ENCODE assay signal across 10 mouse cellular contexts in the genomic region with DNA sequence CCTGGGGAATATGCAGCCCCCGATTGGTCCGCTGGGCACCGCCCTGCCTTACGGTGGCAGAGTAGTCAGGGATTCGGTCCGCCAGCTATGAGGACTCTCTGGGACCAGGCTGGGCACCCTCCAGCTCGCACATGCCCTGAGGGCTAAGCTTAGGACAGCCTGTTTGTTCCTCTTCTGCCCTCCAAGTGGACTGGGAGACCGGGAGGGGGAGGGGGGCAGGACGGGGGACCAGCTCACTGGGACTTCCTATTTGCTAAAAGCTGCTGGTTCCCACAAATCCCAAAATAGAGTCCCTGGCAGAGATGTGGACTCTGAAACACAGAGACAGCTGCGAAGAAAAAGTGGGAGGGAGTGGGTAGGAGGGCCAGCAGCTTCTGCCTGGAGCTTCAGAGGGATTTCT.
DNase-seq lines count a peak whose midpoint lies in the region; ATAC-seq lines count a peak whose summit lies in the region.
"Had no signal": no experiment of that assay in that cellular context is flagged by ENCODE, and none has a peak within 500 bp of the region (broad histone marks: within the 10 kb centered on the region; RNA-seq: fewer than 3 reads in every experiment).

No protein-coding gene starts in this region.

- no peak overlapping the region for H3K9ac ChIP-seq in lung, embryonic 16.5 days (ENCODE audit: low read length)
- H3K9ac ChIP-seq in hindbrain, embryonic 11.5 days (ENCODE audit: low read depth, low read length), result no peak overlapping the region
- H3K9ac ChIP-seq: hindbrain, embryonic 15.5 days; neural tube, embryonic 12.5 days had no signal

- no peak overlapping the region for H3K4me3 ChIP-seq in lung, embryonic 16.5 days (ENCODE audit: low read length)
- no peak overlapping the region for H3K4me3 ChIP-seq in hindbrain, embryonic 11.5 days (ENCODE audit: low read depth, low read length)
- H3K4me3 ChIP-seq: hindbrain, embryonic 15.5 days; neural tube, embryonic 12.5 days had no signal

- WGBS in lung, embryonic 16.5 days, result 60% methylated on average over 10 of the region's 10 CpGs
- WGBS in hindbrain, embryonic 11.5 days, result 81% methylated on average over 10 of the region's 10 CpGs

- H3K36me3 ChIP-seq in lung, embryonic 16.5 days (ENCODE audit: control insufficient read depth, insufficient read depth, low read length), result no peaks in the 10 kb centered on the region
- H3K36me3 ChIP-seq in hindbrain, embryonic 11.5 days (ENCODE audit: control insufficient read depth, insufficient read depth, low read length), result no peaks in the 10 kb centered on the region
- H3K36me3 ChIP-seq: hindbrain, embryonic 15.5 days; neural tube, embryonic 12.5 days had no signal

- no peaks in the 10 kb centered on the region for H3K27me3 ChIP-seq in lung, embryonic 16.5 days (ENCODE audit: control insufficient read depth, insufficient read depth, low read depth, low read length)
- no peaks in the 10 kb centered on the region for H3K27me3 ChIP-seq in hindbrain, embryonic 11.5 days (ENCODE audit: control insufficient read depth, insufficient read depth, low read length)
- H3K27me3 ChIP-seq: hindbrain, embryonic 15.5 days; neural tube, embryonic 12.5 days had no signal

- H3K27ac ChIP-seq in lung, embryonic 16.5 days (ENCODE audit: low read length), result peak overlapping the region; percentile 7; the same call in 1 of the 2 replicates
- H3K27ac ChIP-seq in hindbrain, embryonic 11.5 days (ENCODE audit: low read depth, low read length), result no peak overlapping the region
- H3K27ac ChIP-seq: hindbrain, embryonic 15.5 days; neural tube, embryonic 12.5 days had no signal

- no peaks in the 10 kb centered on the region; the same call in 1 of the 2 replicates for H3K4me1 ChIP-seq in lung, embryonic 16.5 days (replicated peaks; ENCODE audit: control insufficient read depth, insufficient read depth, low read length)
- no peaks in the 10 kb centered on the region for H3K4me1 ChIP-seq in hindbrain, embryonic 11.5 days (replicated peaks; ENCODE audit: control insufficient read depth, insufficient read depth, low read length)
- H3K4me1 ChIP-seq: hindbrain, embryonic 15.5 days; neural tube, embryonic 12.5 days had no signal

- peak; percentile 72 for DNase-seq in adrenal gland, postnatal 14 days
- no peak for DNase-seq in adrenal gland, adult 8-10 months
- peak; percentile 67 to 79 for DNase-seq in frontal cortex, postnatal 36 days (ENCODE audit: low spot score in 2 of 2)
- peak; percentile 19 to 43 for DNase-seq in kidney, postnatal 36 days
- no peak for DNase-seq in hindbrain, embryonic 11.5 days (ENCODE audit: low spot score)
- no peak for DNase-seq in cerebellum, adult 9-11 months
- DNase-seq in thymus, postnatal 36 days, result no peak

- ATAC-seq in lung, embryonic 16.5 days (ENCODE audit: low read depth), result peak; percentile 60; the same call in 1 of the 2 replicates
- ATAC-seq in hindbrain, embryonic 11.5 days (ENCODE audit: low FRiP score), result no peak

- no peaks in the 10 kb centered on the region for H3K9me3 ChIP-seq in lung, embryonic 16.5 days (ENCODE audit: control insufficient read depth, low read length)
- H3K9me3 ChIP-seq in hindbrain, embryonic 11.5 days (ENCODE audit: control insufficient read depth, low read length), result no peaks in the 10 kb centered on the region
- H3K9me3 ChIP-seq: hindbrain, embryonic 15.5 days; neural tube, embryonic 12.5 days had no signal

- H3K4me2 ChIP-seq in lung, embryonic 16.5 days (ENCODE audit: low read depth, low read length), result no peak overlapping the region
- H3K4me2 ChIP-seq in hindbrain, embryonic 11.5 days (replicated peaks; ENCODE audit: low read depth, low read length), result no peak overlapping the region
- H3K4me2 ChIP-seq: hindbrain, embryonic 15.5 days; neural tube, embryonic 12.5 days had no signal

Comparison
In these comparisons a context has a peak if more than half of its experiments do, and no peak if none do; other contexts are left out.
1. DNase-seq: peak in adrenal gland, postnatal 14 days (single experiment), frontal cortex, postnatal 36 days (2 of 2) and kidney, postnatal 36 days (2 of 2); none in adrenal gland, adult 8-10 months (single experiment), hindbrain, embryonic 11.5 days (single experiment), cerebellum, adult 9-11 months (single experiment) and thymus, postnatal 36 days (0 of 2).